Mouse (Mus musculus): ENCODE results near the gene Dhfr.
"Not testable (repeated sequence)": the region's sequence is repeated elsewhere in the genome, so short reads cannot be mapped to it uniquely, and the experiment has no call there.

Dhfr gene

DNA sequence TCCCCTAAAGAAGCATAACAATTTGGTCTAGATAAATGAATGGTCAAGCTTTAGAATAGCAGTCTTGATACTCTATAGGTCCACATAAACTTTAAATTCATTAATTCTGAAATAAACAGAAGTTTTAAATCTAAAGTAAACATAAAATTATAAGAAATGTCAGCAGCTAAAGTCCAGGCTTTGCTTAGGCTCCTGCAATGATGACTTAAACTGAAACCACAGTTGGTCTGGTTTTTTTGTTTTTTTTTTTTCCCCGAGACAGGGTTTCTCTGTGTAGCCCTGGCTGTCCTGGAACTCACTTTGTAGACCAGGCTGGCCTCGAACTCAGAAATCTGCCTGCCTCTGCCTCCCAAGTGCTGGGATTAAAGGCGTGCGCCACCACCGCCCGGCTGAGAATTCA is 16.9 kb downstream of the Dhfr start:
- ATAC-seq (ENCODE audit: insufficient number of reproducible peaks, low FRiP score, low TSS enrichment): not testable (repeated sequence)

DNA sequence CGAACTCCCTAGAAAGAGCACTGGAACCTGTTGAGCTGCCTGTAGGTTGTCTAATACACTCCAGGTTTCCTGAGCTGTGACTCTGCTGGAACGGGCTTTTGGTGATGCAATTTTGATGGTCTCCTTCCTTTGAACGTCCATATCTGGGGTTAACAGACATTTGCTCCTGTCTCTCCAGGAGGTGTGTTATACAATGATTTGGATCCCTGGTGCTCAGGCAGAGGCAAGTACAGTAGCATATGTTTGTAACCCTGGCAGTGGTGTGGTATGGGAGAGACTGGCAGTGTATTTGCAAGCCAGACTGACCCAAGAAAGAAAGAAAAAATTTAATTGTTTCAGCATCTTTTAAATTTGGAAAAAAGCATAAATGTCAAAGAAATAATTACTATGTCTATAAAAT is 32.8 kb downstream of the Dhfr start:
- ATAC-seq (ENCODE audit: insufficient number of reproducible peaks, low FRiP score, low TSS enrichment): no peak

DNA sequence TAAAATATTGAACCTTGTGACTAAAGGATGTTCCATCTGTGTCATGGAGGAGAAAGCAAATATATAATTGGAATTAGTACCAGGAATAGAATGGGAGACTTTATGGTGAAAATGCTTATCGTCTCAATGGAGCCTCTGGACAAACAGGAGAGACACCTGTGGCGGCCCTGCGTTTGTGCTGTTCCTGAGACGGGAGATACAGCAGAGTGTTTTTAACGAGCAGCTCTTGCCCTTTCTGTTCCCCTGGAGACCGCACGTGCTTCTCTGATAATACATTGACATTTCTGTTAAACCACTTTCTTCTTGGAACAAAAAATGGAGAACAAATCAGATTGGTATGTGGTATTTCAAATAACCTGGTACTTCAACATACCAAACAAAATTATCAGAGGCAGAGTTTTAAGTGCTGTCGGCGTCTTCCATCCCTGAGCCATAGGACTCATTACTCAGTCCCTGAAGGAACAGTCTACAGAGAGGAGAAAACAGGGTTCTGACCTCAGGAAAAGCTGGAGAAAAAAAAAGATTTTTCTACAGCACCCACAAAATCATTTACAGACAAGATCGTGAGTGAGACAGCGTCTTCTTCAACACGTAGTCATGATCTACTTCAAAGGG is 38.6 kb downstream of the Dhfr start:
- ATAC-seq (ENCODE audit: insufficient number of reproducible peaks, low FRiP score, low TSS enrichment): no peak

DNA sequence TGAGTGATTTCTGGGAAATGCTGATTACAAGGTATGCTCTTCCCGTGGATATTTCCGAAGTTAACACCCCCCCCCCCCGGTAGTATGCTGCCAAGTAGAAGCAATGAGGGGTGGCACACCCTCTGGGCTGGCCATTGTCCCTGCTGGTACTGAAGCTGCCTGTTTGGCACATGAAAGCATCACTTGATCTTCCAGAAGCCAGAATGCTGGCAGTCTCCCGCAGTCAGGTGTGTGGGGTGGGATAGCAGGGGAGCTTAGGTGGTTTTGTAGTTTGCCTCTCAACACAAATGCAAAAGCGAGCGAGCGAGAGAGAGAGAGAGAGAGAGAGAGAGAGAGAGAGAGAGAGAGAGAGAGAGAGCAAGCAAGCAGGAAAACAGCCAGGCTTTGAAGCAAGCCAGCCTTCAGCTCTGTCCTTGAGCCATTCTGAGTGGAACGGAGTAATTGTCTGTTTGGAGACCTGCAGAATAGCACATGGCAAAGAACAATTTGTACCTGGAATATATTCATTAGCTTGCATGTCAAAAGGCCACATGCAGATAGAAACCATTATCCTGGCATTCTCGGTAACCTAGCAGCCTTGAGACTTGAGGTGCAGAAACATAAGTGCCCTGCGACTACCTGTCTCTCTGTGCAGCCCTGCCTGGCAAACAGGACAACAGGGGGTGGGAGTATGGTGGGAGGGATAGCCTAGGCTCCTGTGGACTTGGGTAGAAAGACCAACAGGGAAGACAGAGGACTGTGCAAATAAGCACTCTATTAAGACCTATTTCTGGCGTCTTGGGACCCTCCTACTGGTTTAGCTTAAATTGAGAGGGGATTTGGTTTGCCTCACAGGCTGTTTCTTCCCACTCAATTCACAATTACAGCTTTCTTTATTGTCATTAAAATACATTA is 44.2 kb downstream of the Dhfr start:
- peak; percentile 86 for ATAC-seq (ENCODE audit: insufficient number of reproducible peaks, low FRiP score, low TSS enrichment)

DNA sequence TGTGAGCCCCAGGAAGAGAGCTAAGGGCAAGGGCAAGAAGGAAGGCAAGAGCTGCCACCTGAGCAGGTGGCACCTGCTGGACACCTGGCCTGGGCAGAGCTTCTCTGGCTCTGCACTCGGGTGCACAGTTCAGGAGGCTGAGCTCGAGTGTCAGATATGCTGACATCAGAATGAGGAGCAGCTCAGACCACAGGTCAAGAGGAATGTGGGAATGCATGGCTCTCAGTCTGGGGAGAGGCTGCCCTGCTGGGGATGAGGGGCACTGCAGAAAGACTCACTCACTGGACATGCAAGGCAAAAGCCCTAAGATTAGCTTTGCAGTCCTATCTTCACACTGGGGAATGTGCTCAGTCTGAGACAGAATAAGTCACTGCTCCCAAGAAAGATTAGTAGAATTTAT is 47.5 kb downstream of the Dhfr start:
- peak; percentile 12; the same call in 1 of the 2 replicates for ATAC-seq (ENCODE audit: insufficient number of reproducible peaks, low FRiP score, low TSS enrichment)

DNA sequence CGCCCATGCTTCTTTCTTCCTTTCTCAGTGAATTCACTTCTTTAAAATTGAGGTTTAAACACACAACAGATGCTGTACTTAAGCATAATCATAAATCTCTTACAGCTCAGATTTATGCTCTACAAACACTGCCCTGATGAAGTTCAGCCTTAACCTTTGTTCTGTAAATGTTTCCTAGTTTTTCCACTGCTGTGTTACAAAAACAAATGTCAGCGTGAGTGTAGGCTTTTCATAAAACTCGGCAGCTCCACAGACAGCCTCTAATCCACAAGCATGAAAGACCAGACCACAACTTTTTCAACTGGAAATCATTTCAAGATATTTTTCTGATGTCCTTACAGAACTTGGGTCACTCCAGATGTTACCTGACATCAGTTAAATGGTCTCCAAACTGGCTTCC is 49.0 kb downstream of the Dhfr start:
- ATAC-seq (ENCODE audit: insufficient number of reproducible peaks, low FRiP score, low TSS enrichment): no peak

DNA sequence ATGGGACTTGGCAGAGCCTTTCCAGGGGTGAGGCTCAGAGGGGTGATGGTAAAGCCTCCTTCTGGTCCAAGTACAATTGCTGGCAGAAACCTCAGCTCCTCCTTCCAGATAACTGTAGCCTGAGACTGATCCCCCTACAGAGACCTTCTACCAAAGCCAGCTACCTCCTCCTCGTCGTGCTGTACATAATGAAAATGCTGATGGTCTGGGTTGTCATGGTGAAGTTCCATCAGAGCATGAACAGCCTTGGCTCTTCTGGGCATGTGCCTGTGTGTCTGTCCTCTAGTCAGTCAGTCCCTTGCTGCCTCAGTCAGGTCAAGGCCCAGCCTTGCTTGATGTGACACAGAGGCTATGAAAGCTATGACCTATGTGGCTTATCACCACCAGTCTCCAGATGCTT is 56.0 kb downstream of the Dhfr start:
- no peak for ATAC-seq (ENCODE audit: insufficient number of reproducible peaks, low FRiP score, low TSS enrichment)

DNA sequence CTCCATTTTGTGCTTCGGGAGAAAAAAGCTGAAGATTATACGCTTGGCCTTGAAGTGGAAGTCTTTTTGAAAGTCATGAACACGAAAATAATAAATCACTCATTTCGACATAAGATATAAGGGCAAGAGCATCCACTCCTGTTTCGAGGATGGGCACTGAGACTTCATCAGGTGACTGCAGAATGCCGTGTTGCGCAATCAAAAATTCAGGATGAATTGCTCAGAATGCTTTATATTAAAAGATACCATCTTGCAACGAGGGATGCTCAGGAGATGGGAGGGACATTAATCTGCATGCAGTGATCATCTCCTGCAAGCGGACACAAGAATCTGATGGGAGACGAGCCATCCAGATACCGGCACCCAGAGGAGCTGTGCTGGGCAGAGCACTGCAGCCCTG is 65.1 kb downstream of the Dhfr start:
- no peak for ATAC-seq (ENCODE audit: insufficient number of reproducible peaks, low FRiP score, low TSS enrichment)

DNA sequence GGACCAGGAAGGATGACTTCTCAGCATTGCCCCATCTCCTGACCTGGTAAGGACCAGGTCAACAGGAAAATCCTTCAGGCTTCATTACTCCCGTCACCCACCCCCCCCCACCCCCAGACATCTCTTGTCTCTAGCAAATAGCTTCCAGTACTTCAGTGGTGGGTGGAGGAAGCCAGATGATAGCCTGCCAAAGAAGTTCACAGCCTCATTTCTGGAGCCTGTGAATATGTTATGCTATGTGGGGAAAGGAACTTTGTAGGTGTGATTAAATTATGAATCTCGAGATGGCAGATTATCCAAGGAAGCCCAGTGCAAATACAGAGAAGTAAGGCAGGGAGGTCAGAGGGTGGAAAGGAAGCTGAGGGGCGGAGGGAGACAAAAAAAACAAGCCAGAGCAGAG is 69.2 kb downstream of the Dhfr start:
- no peak for ATAC-seq (ENCODE audit: insufficient number of reproducible peaks, low FRiP score, low TSS enrichment)

DNA sequence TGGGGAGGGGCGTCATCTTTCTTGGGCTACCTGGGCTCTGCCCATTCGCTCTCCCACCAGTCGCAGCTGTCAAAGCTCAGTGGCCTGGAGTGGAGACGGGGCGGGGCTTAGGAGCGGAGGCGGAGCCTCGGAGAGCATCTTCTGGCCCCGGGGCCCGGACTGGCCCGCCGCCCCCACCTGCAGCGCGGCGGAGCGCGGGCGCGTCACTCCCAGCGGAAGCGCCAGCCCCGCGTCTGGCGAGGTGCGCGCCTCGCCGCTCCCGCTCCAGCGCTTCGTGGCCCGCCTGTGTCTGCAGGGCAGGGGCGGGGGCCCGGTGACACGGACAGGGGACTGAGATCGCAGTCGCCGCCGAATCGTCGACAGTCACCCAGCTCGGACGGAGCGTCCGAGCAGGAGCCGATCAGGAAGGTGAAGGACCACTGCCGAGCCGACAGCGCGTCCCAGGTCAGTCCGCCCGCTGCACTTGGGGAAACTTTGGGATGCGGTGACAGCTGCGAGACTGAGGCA is 71.3 kb downstream of the Dhfr start, which contains the start of gene Ankrd34b:
TSS of gene Ankrd34b (plus strand) at position 139 of the 507 bp plus-strand sequence.
- peak; percentile 88 for ATAC-seq (ENCODE audit: insufficient number of reproducible peaks, low FRiP score, low TSS enrichment)

DNA sequence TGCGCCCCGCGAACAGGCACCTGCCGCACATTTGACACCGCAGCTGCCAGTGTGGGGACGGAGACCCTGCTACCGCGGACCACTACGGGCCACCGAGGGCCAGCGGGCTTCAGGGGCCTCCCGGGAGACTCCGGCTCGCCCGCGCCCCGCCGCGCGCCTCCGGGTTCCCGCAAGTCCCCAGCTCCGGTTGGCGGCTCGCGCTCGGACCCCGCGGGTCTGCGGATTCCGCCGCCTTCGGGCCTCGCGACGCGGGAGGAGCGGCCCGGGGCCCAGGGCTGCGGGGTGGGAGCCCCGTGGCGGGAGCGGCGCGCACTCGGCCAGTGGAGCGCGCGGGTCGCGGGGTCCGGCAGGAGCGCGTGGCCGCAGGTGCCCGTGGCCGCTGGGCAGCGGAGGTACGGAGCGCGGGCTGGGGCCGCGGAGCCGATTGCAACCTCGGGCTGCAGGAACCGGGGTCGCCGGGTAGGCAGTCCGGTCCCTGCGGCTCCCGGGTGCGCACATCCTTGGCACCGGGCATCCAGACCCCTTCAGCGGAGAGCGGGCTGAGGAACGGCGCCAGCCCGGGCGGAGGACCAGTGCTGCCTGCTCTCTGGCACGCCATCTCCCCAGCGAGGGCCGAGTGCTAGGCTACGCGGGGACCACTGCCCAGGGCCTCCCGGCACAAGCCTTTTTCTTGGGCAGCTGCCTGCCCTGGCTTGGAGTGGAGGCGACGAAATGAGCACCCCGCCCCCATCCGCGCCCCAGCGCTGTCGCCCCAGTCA is 71.9 kb downstream of the Dhfr start:
- peak; percentile 21 for ATAC-seq (ENCODE audit: insufficient number of reproducible peaks, low FRiP score, low TSS enrichment)

DNA sequence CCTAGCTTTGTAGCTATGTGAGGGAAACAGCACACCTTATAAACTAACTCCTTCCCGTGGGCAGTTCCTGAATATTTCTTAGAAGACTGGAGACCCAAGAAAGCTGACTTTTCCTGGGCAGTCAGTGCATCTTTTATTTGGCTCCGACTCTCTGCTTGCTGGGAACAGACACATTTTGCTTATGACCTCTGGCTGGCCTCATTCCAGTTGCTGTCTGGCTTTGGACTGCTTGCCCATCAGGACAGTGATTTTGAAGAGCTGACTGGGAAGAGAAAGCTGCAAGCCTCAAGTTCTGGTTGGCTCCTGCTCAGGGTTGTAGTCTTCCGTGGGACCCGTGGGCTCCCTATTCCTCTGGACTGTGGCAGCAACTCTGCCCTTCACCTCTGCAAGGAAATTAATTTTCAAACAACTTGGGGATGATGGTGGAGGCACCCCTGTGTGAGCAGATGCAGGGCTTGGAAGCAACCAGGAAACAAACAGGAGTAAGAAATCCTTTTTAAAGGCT is 72.9 kb downstream of the Dhfr start:
- ATAC-seq (ENCODE audit: insufficient number of reproducible peaks, low FRiP score, low TSS enrichment): no peak

Data from cerebellum, adult (tissue).